Mouse (Mus musculus): ENCODE data around the gene Raver1. TPM values are rescaled to one million over a fixed set of nuclear protein-coding genes. Genes with fewer than 3 reads are reported as not detected.
"Not testable (repeated sequence)": the region's sequence is repeated elsewhere in the genome, so short reads cannot be mapped to it uniquely, and the experiment has no call there.

The Raver1 gene
- polyA plus RNA-seq, 1 experiment from 2014 or later: 65.4 TPM

GRCm38 (mm10) chr9:21073044-21073840, 18.6 kb downstream of the Raver1 start, which contains the start of the genes Gm49373 and Fdx1l:
TSS of gene Gm49373 (minus strand) at chr9:21073096.
TSS of gene Fdx1l (minus strand) at chr9:21073614.
- 2% methylated on average over 58 of the region's 58 CpGs for WGBS
- Histone ChIP-seq H3K27ac (peak within 1 kb of the TSS; percentile 75), H3K36me3 (peaks cover 32% of the 10 kb centered on the region), H3K4me3 (peak within 1 kb of the TSS; percentile 94), H3K4me2 (peak within 1 kb of the TSS; percentile 88), H3K27me3 (no peaks in the 10 kb centered on the region), H3K4me1 (peaks cover 10% of the 10 kb centered on the region), H3K9ac (peak within 1 kb of the TSS; percentile 84), H3K9me3 (no peaks in the 10 kb centered on the region)
- peak; percentile 93 for ATAC-seq (ENCODE audit: borderline replicate concordance, extremely low read depth, low FRiP score, low TSS enrichment)

- Histone ChIP-seq H3K9ac (peak overlapping the region; percentile 84), H3K4me3 (peak overlapping the region; percentile 94), H3K36me3 (peaks cover 30% of the 10 kb centered on the region), H3K27me3 (no peaks in the 10 kb centered on the region), H3K4me2 (peak overlapping the region; percentile 88), H3K4me1 (peaks cover 10% of the 10 kb centered on the region), H3K27ac (peak overlapping the region; percentile 75; the same call in 1 of the 2 replicates), H3K9me3 (no peaks in the 10 kb centered on the region)
- 12% methylated on average over 4 of the region's 4 CpGs for WGBS
- ATAC-seq (ENCODE audit: borderline replicate concordance, extremely low read depth, low FRiP score, low TSS enrichment): peak; percentile 12; the same call in 1 of the 2 replicates
Measured at GRCm38 (mm10) chr9:21072641-21073040, 19.2 kb downstream of the Raver1 start.

GRCm38 (mm10) chr9:21067006-21067684, 24.7 kb downstream of the Raver1 start, which contains the start of gene Zglp1:
TSS of gene Zglp1 (minus strand) at chr9:21067093.
- Histone ChIP-seq H3K4me1 (peaks cover 3% of the 10 kb centered on the region), H3K9ac (no peak within 1 kb of the TSS), H3K4me3 (no peak within 1 kb of the TSS), H3K36me3 (peaks cover 22% of the 10 kb centered on the region), H3K9me3 (no peaks in the 10 kb centered on the region), H3K27me3 (no peaks in the 10 kb centered on the region), H3K27ac (no peak within 1 kb of the TSS), H3K4me2 (no peak within 1 kb of the TSS)
- ATAC-seq (ENCODE audit: borderline replicate concordance, extremely low read depth, low FRiP score, low TSS enrichment): no peak
- 78% methylated on average over 27 of the region's 27 CpGs for WGBS

GRCm38 (mm10) chr9:21062928-21063327, 28.9 kb downstream of the Raver1 start:
- Histone ChIP-seq H3K27me3 (no peaks in the 10 kb centered on the region), H3K36me3 (peaks cover 25% of the 10 kb centered on the region), H3K4me3 (no peak overlapping the region), H3K4me1 (no peaks in the 10 kb centered on the region), H3K9me3 (no peaks in the 10 kb centered on the region), H3K4me2 (no peak overlapping the region), H3K9ac (no peak overlapping the region), H3K27ac (no peak overlapping the region)
- WGBS: 73% methylated on average over 2 of the region's 2 CpGs
- ATAC-seq (ENCODE audit: borderline replicate concordance, extremely low read depth, low FRiP score, low TSS enrichment): no peak

GRCm38 (mm10) chr9:21051578-21051977, 40.2 kb downstream of the Raver1 start:
- 53% methylated on average over 10 of the region's 10 CpGs for WGBS
- H3K4me1 ChIP-seq: no peaks in the 10 kb centered on the region
- ATAC-seq (ENCODE audit: borderline replicate concordance, extremely low read depth, low FRiP score, low TSS enrichment): no peak
- no peaks in the 10 kb centered on the region for H3K36me3 ChIP-seq
- H3K9ac ChIP-seq: no peak overlapping the region
- no peaks in the 10 kb centered on the region for H3K9me3 ChIP-seq
- H3K27me3 ChIP-seq: no peaks in the 10 kb centered on the region
- H3K4me2 ChIP-seq: no peak overlapping the region
- no peak overlapping the region for H3K27ac ChIP-seq
- H3K4me3 ChIP-seq: no peak overlapping the region

- no peak overlapping the region for H3K27ac ChIP-seq
- no peak overlapping the region for H3K9ac ChIP-seq
- no peaks in the 10 kb centered on the region for H3K4me1 ChIP-seq
- H3K36me3 ChIP-seq: no peaks in the 10 kb centered on the region
- H3K4me2 ChIP-seq: no peak overlapping the region
- no peak overlapping the region for H3K4me3 ChIP-seq
- WGBS: 68% methylated on average over 3 of the region's 3 CpGs
- no peak for ATAC-seq (ENCODE audit: borderline replicate concordance, extremely low read depth, low FRiP score, low TSS enrichment)
- H3K9me3 ChIP-seq: no peaks in the 10 kb centered on the region
- H3K27me3 ChIP-seq: no peaks in the 10 kb centered on the region
Measured at GRCm38 (mm10) chr9:21045235-21045634, 46.6 kb downstream of the Raver1 start.

- H3K36me3 ChIP-seq; H3K9me3 ChIP-seq; H3K4me1 ChIP-seq; H3K27ac ChIP-seq; H3K4me3 ChIP-seq; H3K9ac ChIP-seq; H3K27me3 ChIP-seq; ATAC-seq (ENCODE audit: borderline replicate concordance, extremely low read depth, low FRiP score, low TSS enrichment); H3K4me2 ChIP-seq: not testable (repeated sequence)
- WGBS: 49% methylated on average over 1 of the region's 1 CpGs
Measured at GRCm38 (mm10) chr9:21044785-21045184, 47.0 kb downstream of the Raver1 start.

GRCm38 (mm10) chr9:21043563-21043962, 48.2 kb downstream of the Raver1 start:
- Histone ChIP-seq H3K27me3 (peaks cover 16% of the 10 kb centered on the region), H3K36me3 (no peaks in the 10 kb centered on the region), H3K27ac (no peak overlapping the region), H3K4me1 (peaks cover 2% of the 10 kb centered on the region; the same call in 1 of the 2 replicates), H3K9me3 (no peaks in the 10 kb centered on the region), H3K4me3 (no peak overlapping the region), H3K9ac (no peak overlapping the region), H3K4me2 (no peak overlapping the region)
- ATAC-seq (ENCODE audit: borderline replicate concordance, extremely low read depth, low FRiP score, low TSS enrichment): no peak
- WGBS: 75% methylated on average over 4 of the region's 4 CpGs

- Histone ChIP-seq H3K9ac (no peak overlapping the region), H3K36me3 (no peaks in the 10 kb centered on the region), H3K4me2 (no peak overlapping the region), H3K27me3 (peaks cover 38% of the 10 kb centered on the region), H3K4me1 (peaks cover 21% of the 10 kb centered on the region), H3K27ac (no peak overlapping the region), H3K4me3 (no peak overlapping the region), H3K9me3 (no peaks in the 10 kb centered on the region)
- WGBS: 26% methylated on average over 4 of the region's 4 CpGs
- no peak for ATAC-seq (ENCODE audit: borderline replicate concordance, extremely low read depth, low FRiP score, low TSS enrichment)
Measured at GRCm38 (mm10) chr9:21041308-21041707, 50.5 kb downstream of the Raver1 start.

- H3K4me1 ChIP-seq: peaks cover 29% of the 10 kb centered on the region
- no peak overlapping the region for H3K4me2 ChIP-seq
- 75% methylated on average over 3 of the region's 3 CpGs for WGBS
Measured at GRCm38 (mm10) chr9:21039779-21040178, 52.0 kb downstream of the Raver1 start.

GRCm38 (mm10) chr9:21037481-21037891, 54.3 kb downstream of the Raver1 start:
- peak overlapping the region; percentile 76 for H3K4me2 ChIP-seq
- peak overlapping the region; percentile 39 for H3K4me3 ChIP-seq
- H3K9ac ChIP-seq: peak overlapping the region; percentile 22
- no peaks in the 10 kb centered on the region for H3K9me3 ChIP-seq
- peaks cover 44% of the 10 kb centered on the region for H3K4me1 ChIP-seq
- H3K27ac ChIP-seq: no peak overlapping the region
- H3K36me3 ChIP-seq: no peaks in the 10 kb centered on the region
- peak; percentile 15; the same call in 1 of the 2 replicates for ATAC-seq (ENCODE audit: borderline replicate concordance, extremely low read depth, low FRiP score, low TSS enrichment)
- WGBS: 2% methylated on average over 31 of the region's 31 CpGs
- peaks cover 75% of the 10 kb centered on the region for H3K27me3 ChIP-seq

More at GRCm38 (mm10) chr9:21039779-21040178, 52.0 kb downstream of the Raver1 start:
- ATAC-seq (ENCODE audit: borderline replicate concordance, extremely low read depth, low FRiP score, low TSS enrichment): no peak
- Histone ChIP-seq H3K27me3 (peaks cover 53% of the 10 kb centered on the region), H3K27ac (no peak overlapping the region), H3K36me3 (no peaks in the 10 kb centered on the region), H3K9ac (no peak overlapping the region), H3K4me3 (no peak overlapping the region), H3K9me3 (no peaks in the 10 kb centered on the region)

GRCm38 (mm10) chr9:21036666-21037065, 55.1 kb downstream of the Raver1 start:
- 3% methylated on average over 22 of the region's 22 CpGs for WGBS
- Histone ChIP-seq H3K4me2 (peak overlapping the region; percentile 76), H3K36me3 (no peaks in the 10 kb centered on the region), H3K27ac (no peak overlapping the region), H3K4me3 (peak overlapping the region; percentile 39; the same call in 1 of the 2 replicates), H3K27me3 (peaks cover 83% of the 10 kb centered on the region), H3K4me1 (peaks cover 52% of the 10 kb centered on the region), H3K9me3 (no peaks in the 10 kb centered on the region), H3K9ac (0 out of 2 replicates have a peak overlapping the region, but pooled peaks have one; percentile 22)
- ATAC-seq (ENCODE audit: borderline replicate concordance, extremely low read depth, low FRiP score, low TSS enrichment): no peak
